Mouse (Mus musculus): ENCODE measurements at regions not wholly inside any gene's neighbourhood (a gene's known extent, or its start where the extent isn't known, plus 50 kb on each side); places are given as distances from the start of the nearest gene placed in this dataset.

DNA sequence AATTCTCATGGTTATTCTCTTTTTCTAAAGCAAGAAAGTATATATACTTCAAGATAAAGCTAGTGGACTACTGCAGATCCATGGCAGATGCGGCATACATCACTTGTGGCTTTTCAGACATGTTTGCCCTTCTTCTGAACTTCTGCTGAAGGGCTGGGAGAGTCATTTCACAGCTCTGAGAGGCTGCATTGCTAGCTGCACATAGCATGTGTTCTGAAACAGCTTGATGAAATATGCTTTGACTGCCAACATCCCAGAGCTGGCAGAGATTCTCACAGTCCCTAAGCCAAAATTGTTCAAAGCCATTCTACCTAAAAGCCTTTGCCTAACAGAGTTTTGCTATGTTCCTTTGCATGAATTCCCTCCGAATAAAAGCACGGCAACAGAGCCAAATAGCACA, 177.9 kb downstream of the Gm9733 start:
- no peak overlapping the region for H3K4me3 ChIP-seq
- H3K4me1 ChIP-seq = no peaks in the 10 kb centered on the region
- H3K27me3 ChIP-seq (ENCODE audit: insufficient read depth, poor library complexity, severe bottlenecking) = no peaks in the 10 kb centered on the region
- H3K9me3 ChIP-seq = no peaks in the 10 kb centered on the region
- no peaks in the 10 kb centered on the region for H3K36me3 ChIP-seq
- WGBS = 87% methylated on average over 3 of the region's 3 CpGs
- DNase-seq (ENCODE audit: low spot score) = no peak
- no peak overlapping the region for H3K27ac ChIP-seq

DNA sequence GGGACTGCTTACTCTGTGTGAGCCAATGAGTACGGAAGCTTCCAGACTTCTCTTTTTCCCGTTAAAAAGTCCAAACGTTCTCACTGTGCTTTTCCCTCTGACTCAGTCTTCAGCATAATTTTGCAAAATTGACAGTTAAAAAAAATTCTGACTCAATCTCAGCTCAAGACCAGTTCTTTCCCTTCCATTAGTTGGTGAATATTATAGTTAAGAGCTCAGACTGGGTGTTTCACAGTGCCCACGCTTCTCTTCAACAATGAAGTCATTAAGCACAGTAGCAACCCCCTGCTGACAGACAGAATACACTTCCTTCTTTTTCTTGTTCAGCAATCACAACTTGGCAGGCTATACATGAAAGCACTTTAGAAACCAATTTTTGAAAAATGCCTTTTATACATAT, 175.4 kb downstream of the Gm9733 start:
- 88% methylated on average over 4 of the region's 4 CpGs for WGBS
- no peaks in the 10 kb centered on the region for H3K9me3 ChIP-seq
- peaks cover 6% of the 10 kb centered on the region for H3K4me1 ChIP-seq
- H3K27me3 ChIP-seq (ENCODE audit: insufficient read depth, poor library complexity, severe bottlenecking) = no peaks in the 10 kb centered on the region
- DNase-seq (ENCODE audit: low spot score) = no peak
- H3K27ac ChIP-seq = no peak overlapping the region
- H3K4me3 ChIP-seq = no peak overlapping the region
- no peaks in the 10 kb centered on the region for H3K36me3 ChIP-seq

GRCm38 (mm10) chr3:15157842-15158241, 174.3 kb downstream of the Gm9733 start:
- Histone ChIP-seq H3K4me3 (no peak overlapping the region), H3K27ac (no peak overlapping the region), H3K4me1 (peaks cover 6% of the 10 kb centered on the region), H3K9me3 (no peaks in the 10 kb centered on the region), H3K27me3 (ENCODE audit: insufficient read depth, poor library complexity, severe bottlenecking) (no peaks in the 10 kb centered on the region), H3K36me3 (no peaks in the 10 kb centered on the region)
- DNase-seq (ENCODE audit: low spot score) = no peak
- WGBS = 71% methylated on average over 1 of the region's 1 CpGs

DNA sequence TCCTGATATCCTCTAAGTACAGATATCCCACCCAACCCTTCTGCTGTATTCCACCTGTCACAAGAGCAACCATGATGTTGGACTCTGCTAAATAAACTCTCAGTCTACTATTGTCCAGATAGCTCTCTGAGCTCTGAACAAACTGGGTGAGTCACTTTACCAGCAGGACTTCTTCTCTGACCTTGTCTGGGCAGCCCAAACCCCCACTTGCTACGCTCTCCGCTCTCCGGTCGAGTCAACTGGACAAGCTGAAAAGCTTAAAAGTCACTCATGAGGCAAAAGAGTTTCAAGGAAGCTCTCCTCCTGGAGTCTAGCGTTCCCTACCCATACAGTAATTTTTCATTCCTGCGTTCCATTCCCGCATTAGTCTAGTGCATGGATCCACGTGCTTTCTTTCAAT, 173.2 kb downstream of the Gm9733 start:
- Histone ChIP-seq H3K9me3 (no peaks in the 10 kb centered on the region), H3K27me3 (ENCODE audit: insufficient read depth, poor library complexity, severe bottlenecking) (no peaks in the 10 kb centered on the region), H3K36me3 (no peaks in the 10 kb centered on the region), H3K27ac (no peak overlapping the region), H3K4me3 (no peak overlapping the region), H3K4me1 (peaks cover 6% of the 10 kb centered on the region)
- WGBS = 85% methylated on average over 8 of the region's 8 CpGs
- no peak for DNase-seq (ENCODE audit: low spot score)

GRCm38 (mm10) chr3:15159965-15160714, 172.0 kb downstream of the Gm9733 start:
- Histone ChIP-seq H3K27me3 (ENCODE audit: insufficient read depth, poor library complexity, severe bottlenecking) (no peaks in the 10 kb centered on the region), H3K36me3 (no peaks in the 10 kb centered on the region), H3K27ac (no peak overlapping the region), H3K4me1 (peaks cover 6% of the 10 kb centered on the region), H3K4me3 (no peak overlapping the region), H3K9me3 (no peaks in the 10 kb centered on the region)
- DNase-seq (ENCODE audit: low spot score) = no peak
- WGBS = 79% methylated on average over 8 of the region's 8 CpGs

GRCm38 (mm10) chr3:15175811-15176210, 156.3 kb downstream of the Gm9733 start:
- 76% methylated on average over 2 of the region's 2 CpGs for WGBS
- Histone ChIP-seq H3K4me1 (no peaks in the 10 kb centered on the region), H3K27ac (no peak overlapping the region), H3K4me3 (no peak overlapping the region), H3K27me3 (ENCODE audit: insufficient read depth, poor library complexity, severe bottlenecking) (no peaks in the 10 kb centered on the region), H3K36me3 (no peaks in the 10 kb centered on the region), H3K9me3 (no peaks in the 10 kb centered on the region)
- DNase-seq (ENCODE audit: low spot score) = no peak

DNA sequence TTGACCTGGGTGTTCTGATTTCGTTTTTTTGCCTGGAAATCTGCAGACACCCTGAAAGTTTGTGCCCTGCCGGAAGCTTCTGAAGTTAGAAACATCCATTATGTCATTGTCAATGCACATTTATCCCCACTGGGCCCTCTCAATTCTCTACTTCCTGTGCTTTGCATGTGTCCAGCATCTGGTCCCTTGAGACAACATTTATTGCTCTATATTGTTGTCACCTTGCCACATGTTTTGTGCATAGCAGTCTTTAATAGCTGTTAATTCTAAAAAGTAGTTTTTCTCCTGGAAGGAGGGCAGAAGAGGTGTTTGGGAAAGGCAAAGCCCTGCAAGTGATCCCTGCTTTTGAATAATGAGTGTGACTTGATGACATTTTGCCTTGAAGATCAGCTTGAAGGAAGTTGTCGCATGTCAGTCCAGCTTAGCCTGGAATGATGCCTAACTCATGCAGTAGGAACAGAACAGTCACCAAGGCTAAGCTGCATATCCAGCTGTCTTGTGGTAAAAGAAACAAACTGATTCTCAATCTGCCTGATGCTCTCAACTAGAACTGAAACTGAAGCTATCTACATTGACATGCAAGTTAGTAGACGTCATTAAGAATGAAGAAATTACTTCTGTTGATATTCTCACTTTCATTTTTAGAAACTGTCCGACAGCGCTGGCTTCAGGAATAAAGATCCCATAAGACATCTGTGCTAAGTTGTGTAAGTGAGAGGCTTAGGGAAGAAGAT, 152.9 kb downstream of the Gm9733 start:
- Histone ChIP-seq H3K27ac (no peak overlapping the region), H3K9me3 (no peaks in the 10 kb centered on the region), H3K36me3 (no peaks in the 10 kb centered on the region), H3K4me1 (no peaks in the 10 kb centered on the region), H3K4me3 (no peak overlapping the region), H3K27me3 (ENCODE audit: insufficient read depth, poor library complexity, severe bottlenecking) (no peaks in the 10 kb centered on the region)
- DNase-seq (ENCODE audit: low spot score) = no peak
- WGBS = 82% methylated on average over 6 of the region's 6 CpGs

DNA sequence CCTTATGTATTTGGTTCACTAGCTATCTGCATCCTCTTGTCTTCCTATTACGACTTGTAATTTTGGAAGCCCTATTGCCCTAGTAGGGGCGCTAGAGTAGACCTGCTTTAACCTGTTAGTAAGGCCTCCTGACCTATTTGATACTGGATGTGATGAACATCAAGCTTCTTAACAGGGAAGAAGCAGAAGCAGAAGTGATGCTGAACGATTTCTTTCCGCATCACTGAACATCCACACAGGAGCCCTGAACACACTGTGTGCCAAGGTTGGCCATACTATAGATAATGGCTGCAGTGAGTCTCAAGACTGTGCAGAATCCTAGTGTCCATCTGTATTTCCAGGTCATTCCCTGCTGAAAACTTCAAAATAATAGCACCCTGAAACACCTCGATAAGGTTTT, 151.0 kb downstream of the Gm9733 start:
- DNase-seq (ENCODE audit: low spot score) = no peak
- H3K27ac ChIP-seq = no peak overlapping the region
- H3K36me3 ChIP-seq = no peaks in the 10 kb centered on the region
- no peak overlapping the region for H3K4me3 ChIP-seq
- H3K4me1 ChIP-seq = no peaks in the 10 kb centered on the region
- no peaks in the 10 kb centered on the region for H3K9me3 ChIP-seq
- WGBS = 87% methylated on average over 5 of the region's 5 CpGs
- H3K27me3 ChIP-seq (ENCODE audit: insufficient read depth, poor library complexity, severe bottlenecking) = no peaks in the 10 kb centered on the region

GRCm38 (mm10) chr3:15186731-15187130, 145.4 kb downstream of the Gm9733 start:
- WGBS = 78% methylated on average over 3 of the region's 3 CpGs
- Histone ChIP-seq H3K4me3 (no peak overlapping the region), H3K27ac (no peak overlapping the region), H3K36me3 (no peaks in the 10 kb centered on the region), H3K9me3 (no peaks in the 10 kb centered on the region), H3K27me3 (ENCODE audit: insufficient read depth, poor library complexity, severe bottlenecking) (no peaks in the 10 kb centered on the region), H3K4me1 (no peaks in the 10 kb centered on the region)
- no peak for DNase-seq (ENCODE audit: low spot score)

GRCm38 (mm10) chr3:15194362-15194761, 137.7 kb downstream of the Gm9733 start:
- Histone ChIP-seq H3K9me3 (no peaks in the 10 kb centered on the region), H3K27me3 (ENCODE audit: insufficient read depth, poor library complexity, severe bottlenecking) (no peaks in the 10 kb centered on the region), H3K4me1 (no peaks in the 10 kb centered on the region), H3K27ac (no peak overlapping the region), H3K4me3 (no peak overlapping the region), H3K36me3 (no peaks in the 10 kb centered on the region)
- DNase-seq (ENCODE audit: low spot score) = peak; percentile 86
- 17% methylated on average over 7 of the region's 7 CpGs for WGBS

DNA sequence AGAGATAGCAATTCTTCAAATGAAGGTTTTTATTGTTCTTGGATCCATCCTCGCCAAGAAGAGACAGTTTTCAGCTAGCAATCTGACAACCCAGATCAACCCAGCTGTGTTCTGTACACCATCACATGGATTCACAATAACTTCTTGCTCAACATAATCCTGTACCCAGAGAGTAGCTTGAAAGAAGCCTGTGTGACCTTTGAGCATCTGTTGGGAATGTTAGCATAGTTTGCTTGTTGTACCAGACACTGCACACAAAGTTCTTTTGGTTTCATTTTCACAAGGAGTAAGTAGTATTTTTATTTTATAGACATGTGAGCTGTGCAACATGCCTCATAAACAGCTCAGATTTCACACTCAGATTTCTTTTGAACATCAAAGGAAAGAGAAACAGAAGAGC, 136.0 kb downstream of the Gm9733 start:
- Histone ChIP-seq H3K27ac (no peak overlapping the region), H3K36me3 (no peaks in the 10 kb centered on the region), H3K9me3 (no peaks in the 10 kb centered on the region), H3K27me3 (ENCODE audit: insufficient read depth, poor library complexity, severe bottlenecking) (no peaks in the 10 kb centered on the region), H3K4me3 (no peak overlapping the region), H3K4me1 (no peaks in the 10 kb centered on the region)
- 48% methylated on average over 1 of the region's 1 CpGs for WGBS
- no peak for DNase-seq (ENCODE audit: low spot score)

GRCm38 (mm10) chr3:15198086-15198485, 134.0 kb downstream of the Gm9733 start:
- Histone ChIP-seq H3K4me3 (no peak overlapping the region), H3K27ac (no peak overlapping the region), H3K4me1 (no peaks in the 10 kb centered on the region), H3K27me3 (ENCODE audit: insufficient read depth, poor library complexity, severe bottlenecking) (no peaks in the 10 kb centered on the region), H3K9me3 (no peaks in the 10 kb centered on the region), H3K36me3 (no peaks in the 10 kb centered on the region)
- 89% methylated on average over 3 of the region's 3 CpGs for WGBS
- DNase-seq (ENCODE audit: low spot score) = no peak

GRCm38 (mm10) chr3:15200309-15200708, 131.8 kb downstream of the Gm9733 start:
- WGBS = 76% methylated on average over 1 of the region's 1 CpGs
- no peak overlapping the region for H3K4me3 ChIP-seq
- H3K4me1 ChIP-seq = no peaks in the 10 kb centered on the region
- no peak overlapping the region for H3K27ac ChIP-seq
- H3K9me3 ChIP-seq = no peaks in the 10 kb centered on the region
- no peaks in the 10 kb centered on the region for H3K27me3 ChIP-seq (ENCODE audit: insufficient read depth, poor library complexity, severe bottlenecking)
- no peak for DNase-seq (ENCODE audit: low spot score)
- H3K36me3 ChIP-seq = no peaks in the 10 kb centered on the region
